Comparison of ENCODE assay signal across 8 mouse cellular contexts in genomic region chr15:78931577-78931976, GRCm38 (mm10). TPM values are rescaled to one million over a fixed set of nuclear protein-coding genes. Genes with fewer than 3 reads are reported as not detected.
A peak's percentile ranks its signal among the peaks of the same experiment; 100 is the strongest.
DNase-seq lines count a peak whose midpoint lies in the region; ATAC-seq lines count a peak whose summit lies in the region.

No protein-coding gene starts in this region.

- 20% methylated on average over 3 of the region's 3 CpGs for WGBS in stomach, embryonic 16.5 days
- WGBS in forebrain, embryonic 14.5 days: 19% methylated on average over 3 of the region's 3 CpGs

- no peak overlapping the region for H3K4me3 ChIP-seq in stomach, embryonic 16.5 days (replicated peaks; ENCODE audit: low read length)
- no peak overlapping the region for H3K4me3 ChIP-seq in forebrain, embryonic 14.5 days (ENCODE audit: low read depth, low read length)

- H3K27ac ChIP-seq in stomach, embryonic 16.5 days (ENCODE audit: low read length): peak overlapping the region; percentile 10; the same call in 1 of the 2 replicates
- H3K27ac ChIP-seq in forebrain, embryonic 14.5 days (ENCODE audit: low read depth, low read length): no peak overlapping the region

- H3K36me3 ChIP-seq in stomach, embryonic 16.5 days (ENCODE audit: control insufficient read depth, insufficient read depth, low read length): 0 out of 2 replicates have a peak, but pooled peaks cover 5% of the 10 kb centered on the region
- H3K36me3 ChIP-seq in forebrain, embryonic 14.5 days (ENCODE audit: control insufficient read depth, insufficient read depth, low read length): no peaks in the 10 kb centered on the region

- H3K9ac ChIP-seq in stomach, embryonic 16.5 days (ENCODE audit: low read length): no peak overlapping the region
- H3K9ac ChIP-seq in forebrain, embryonic 14.5 days (ENCODE audit: low read length): no peak overlapping the region

- no peak for ATAC-seq in stomach, embryonic 16.5 days (ENCODE audit: insufficient read depth, low FRiP score)
- ATAC-seq in forebrain, embryonic 14.5 days: no peak

- no peaks in the 10 kb centered on the region for H3K9me3 ChIP-seq in stomach, embryonic 16.5 days (replicated peaks; ENCODE audit: control insufficient read depth, low read length)
- H3K9me3 ChIP-seq in forebrain, embryonic 14.5 days (replicated peaks; ENCODE audit: control insufficient read depth, low read length): no peaks in the 10 kb centered on the region

- no peak overlapping the region for H3K4me2 ChIP-seq in stomach, embryonic 16.5 days (ENCODE audit: low read depth, low read length)
- no peak overlapping the region for H3K4me2 ChIP-seq in forebrain, embryonic 14.5 days (ENCODE audit: low read length)

- peaks cover 22% of the 10 kb centered on the region for H3K4me1 ChIP-seq in stomach, embryonic 16.5 days (ENCODE audit: control insufficient read depth, insufficient read depth, low read length)
- peaks cover 17% of the 10 kb centered on the region for H3K4me1 ChIP-seq in forebrain, embryonic 14.5 days (ENCODE audit: control insufficient read depth, insufficient read depth, low read length)

- peak; percentile 51 for DNase-seq in embryo, embryonic 10 days (ENCODE audit: low spot score)
- no peak for DNase-seq in embryo, embryonic 10.5 days (ENCODE audit: low spot score)
- peak; percentile 73 for DNase-seq in 3134 (ENCODE audit: extremely low read depth, insufficient read length, low spot score)
- DNase-seq in T-cell, adult 2 months (ENCODE audit: low spot score): peak; percentile 84
- DNase-seq in heart, adult 9 months (ENCODE audit: low spot score in 2 of 2): peak; percentile 50 to 61
- DNase-seq in lung, adult 18-20 months: peak; percentile 56 to 60
- DNase-seq in forebrain, embryonic 14.5 days (ENCODE audit: low spot score): no peak

- H3K27me3 ChIP-seq in stomach, embryonic 16.5 days (ENCODE audit: control insufficient read depth, insufficient read depth, low read length): no peaks in the 10 kb centered on the region
- no peaks in the 10 kb centered on the region for H3K27me3 ChIP-seq in forebrain, embryonic 14.5 days (replicated peaks; ENCODE audit: control insufficient read depth, insufficient read depth, low read length)

RNA-seq across cellular contexts. Expression of gene Nol12, which starts 3.2 kb away (rescaled TPM):
- polyA plus RNA-seq in stomach, embryonic 16.5 days (2015; fragmentation: Nextera tagmentation; extraction: Ambion mirVana): 45.6 and 46.9 TPM in 2 replicates
- polyA plus RNA-seq in forebrain, embryonic 14.5 days (2014; fragmentation: Nextera tagmentation; extraction: Ambion mirVana): 63.4 and 73.8 TPM in 2 replicates

RNA-seq across cellular contexts. Expression of gene Lgals1, which starts 5.1 kb away (rescaled TPM):
- polyA plus RNA-seq in stomach, embryonic 16.5 days (2015; fragmentation: Nextera tagmentation; extraction: Ambion mirVana): 1,528 and 1,531 TPM in 2 replicates
- 89.0 and 98.0 TPM in 2 replicates for polyA plus RNA-seq in forebrain, embryonic 14.5 days (2014; fragmentation: Nextera tagmentation; extraction: Ambion mirVana)

RNA-seq across cellular contexts. Expression of gene Triobp, which starts 15.9 kb away (rescaled TPM):
- 54.2 and 63.6 TPM in 2 replicates for polyA plus RNA-seq in stomach, embryonic 16.5 days (2015; fragmentation: Nextera tagmentation; extraction: Ambion mirVana)
- polyA plus RNA-seq in forebrain, embryonic 14.5 days (2014; fragmentation: Nextera tagmentation; extraction: Ambion mirVana): 29.3 and 38.7 TPM in 2 replicates

RNA-seq across cellular contexts. Expression of gene Pdxp, which starts 17.9 kb away (rescaled TPM):
- polyA plus RNA-seq in stomach, embryonic 16.5 days (2015; fragmentation: Nextera tagmentation; extraction: Ambion mirVana): 5.1 and 5.9 TPM in 2 replicates
- polyA plus RNA-seq in forebrain, embryonic 14.5 days (2014; fragmentation: Nextera tagmentation; extraction: Ambion mirVana): 101 and 109 TPM in 2 replicates

RNA-seq across cellular contexts. Expression of gene Sh3bp1, which starts 32.0 kb away (rescaled TPM):
- 42.1 and 44.5 TPM in 2 replicates for polyA plus RNA-seq in stomach, embryonic 16.5 days (2015; fragmentation: Nextera tagmentation; extraction: Ambion mirVana)
- 4.2 and 5.8 TPM in 2 replicates for polyA plus RNA-seq in forebrain, embryonic 14.5 days (2014; fragmentation: Nextera tagmentation; extraction: Ambion mirVana)

Comparison
In these comparisons a context has a peak if more than half of its experiments do, and no peak if none do; other contexts are left out.
1. DNase-seq: peak in embryo, embryonic 10 days (single experiment), 3134 (single experiment), T-cell, adult 2 months (single experiment), heart, adult 9 months (2 of 2) and lung, adult 18-20 months (2 of 2); none in embryo, embryonic 10.5 days (single experiment) and forebrain, embryonic 14.5 days (single experiment).
2. RNA of gene Lgals1, which starts 5.1 kb away (polyA plus RNA-seq): 1,528 to 1,531 TPM in stomach, embryonic 16.5 days; 89.0 to 98.0 TPM in forebrain, embryonic 14.5 days; every median in the first group is over 10 times any median in the second.